In the genomic region with DNA sequence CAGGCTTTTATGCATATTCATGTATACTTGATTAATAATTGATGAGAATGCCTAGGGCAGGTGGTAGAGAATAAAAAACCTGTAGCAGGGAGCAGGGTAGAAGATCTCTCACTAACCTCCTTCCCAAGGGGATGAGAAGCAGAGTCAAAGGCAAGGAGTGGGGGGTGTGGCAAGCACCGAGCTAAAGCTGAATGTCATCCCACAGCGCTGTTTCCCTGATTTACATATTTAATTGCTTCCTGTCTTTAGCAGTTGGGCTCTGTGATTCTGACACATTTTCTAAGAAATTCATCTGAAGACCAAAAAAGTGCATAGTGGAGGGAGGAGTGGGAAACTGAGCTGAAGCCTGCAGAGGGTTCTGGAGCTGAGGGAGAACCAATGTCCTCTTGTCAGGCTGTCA, we compare ENCODE assay signal across 18 mouse cellular contexts.
DNase-seq lines count a peak whose midpoint lies in the region; ATAC-seq and TF ChIP-seq lines count a peak whose summit lies in the region.
"Had no signal": no experiment of that assay in that cellular context is flagged by ENCODE, and none has a peak within 500 bp of the region (broad histone marks: within the 10 kb centered on the region; RNA-seq: fewer than 3 reads in every experiment).

No protein-coding gene starts in this region.

- intact Hi-C loops in left cerebral cortex, postnatal 14 days (cut with DNase I), result no loop called here
- intact Hi-C loops in left cerebral cortex, postnatal 36 days (cut with DNase I), result no loop called here

- no peak for TF ChIP-seq POLR2A in brain, embryonic 14.5 days (IDR thresholded peaks at IDR 0.05; ENCODE audit: borderline replicate concordance, extremely low read depth, insufficient read depth, insufficient read length, poor library complexity, severe bottlenecking)

- no peak for TF ChIP-seq CTCF in brain, embryonic 14.5 days (IDR thresholded peaks at IDR 0.05; ENCODE audit: borderline replicate concordance, extremely low read depth, insufficient read depth, insufficient read length)

- 0 out of 2 replicates have a peak, but pooled peaks cover 12% of the 10 kb centered on the region for H3K4me1 ChIP-seq in hindbrain, embryonic 14.5 days (replicated peaks; ENCODE audit: control insufficient read depth, insufficient read depth, low read length)
- H3K4me1 ChIP-seq: limb, embryonic 10.5 days had no signal

- H3K9ac ChIP-seq in hindbrain, embryonic 14.5 days, result no peak overlapping the region
- H3K9ac ChIP-seq: neural tube, embryonic 13.5 days had no signal

- ATAC-seq in hindbrain, embryonic 14.5 days (ENCODE audit: low FRiP score), result peak; percentile 53; the same call in 1 of the 2 replicates
- ATAC-seq: intestine, postnatal 0 days had no signal

- 9% methylated on average over 2 of the region's 2 CpGs for WGBS in hindbrain, embryonic 14.5 days

- H3K4me2 ChIP-seq in hindbrain, embryonic 14.5 days (replicated peaks), result no peak overlapping the region
- H3K4me2 ChIP-seq: liver, embryonic 11.5 days; neural tube, embryonic 13.5 days had no signal

- H3K9me3 ChIP-seq in hindbrain, embryonic 14.5 days (ENCODE audit: control insufficient read depth, low read length), result no peaks in the 10 kb centered on the region
- H3K9me3 ChIP-seq: limb, embryonic 10.5 days; neural tube, embryonic 13.5 days had no signal

- no peaks in the 10 kb centered on the region for H3K27me3 ChIP-seq in hindbrain, embryonic 14.5 days (ENCODE audit: control insufficient read depth, insufficient read depth, low read length)
- H3K27me3 ChIP-seq: neural tube, embryonic 13.5 days had no signal

- no peak overlapping the region for H3K27ac ChIP-seq in hindbrain, embryonic 14.5 days
- H3K27ac ChIP-seq: limb, embryonic 10.5 days; macrophage had no signal

- no peak overlapping the region for H3K4me3 ChIP-seq in hindbrain, embryonic 14.5 days (replicated peaks; ENCODE audit: low read length)
- H3K4me3 ChIP-seq: limb, embryonic 10.5 days; neural tube, embryonic 13.5 days had no signal

- no peaks in the 10 kb centered on the region for H3K36me3 ChIP-seq in hindbrain, embryonic 14.5 days (replicated peaks; ENCODE audit: control insufficient read depth, insufficient read depth)
- H3K36me3 ChIP-seq: limb, embryonic 10.5 days; neural tube, embryonic 13.5 days had no signal

- DNase-seq in frontal cortex, adult 2 months (ENCODE audit: extremely low spot score in 1 of 2, low spot score in 1 of 2), result peak; percentile 4 to 40
- no peak for DNase-seq in frontal cortex, postnatal 25 days (ENCODE audit: low spot score in 2 of 2)
- DNase-seq in left cerebral cortex, postnatal 14 days (ENCODE audit: low spot score in 2 of 2), result peak; percentile 5 to 12
- no peak for DNase-seq in left cerebral cortex, postnatal 36 days (ENCODE audit: low spot score in 2 of 2)
- peak; percentile 72 for DNase-seq in brain, embryonic 14.5 days (ENCODE audit: low read depth)
- no peak for DNase-seq in hindbrain, embryonic 14.5 days (ENCODE audit: low spot score)
- no peak for DNase-seq in thymus, postnatal 0 days (ENCODE audit: low spot score)
- DNase-seq: adrenal gland, adult 8-10 months; B cell, adult 2 months; cerebellum, adult 18-20 months; cerebellum, postnatal 36 days; heart, postnatal 4 days; lung, adult 2 months had no signal

Comparison
In these comparisons a context has a peak if more than half of its experiments do, and no peak if none do; other contexts are left out.
1. DNase-seq: peak in frontal cortex, adult 2 months (2 of 2), left cerebral cortex, postnatal 14 days (2 of 2) and brain, embryonic 14.5 days (single experiment); none in frontal cortex, postnatal 25 days (0 of 2), left cerebral cortex, postnatal 36 days (0 of 2), hindbrain, embryonic 14.5 days (single experiment) and thymus, postnatal 0 days (single experiment).